Mouse (Mus musculus) embryonic facial prominence, embryonic 11.5 days (tissue): ENCODE data around the gene Fxr2. TPM values are rescaled to one million over a fixed set of nuclear protein-coding genes. Genes with fewer than 3 reads are reported as not detected.

Experiments
- ATAC-seq: fragments of 200-750 bp; cut with Nextera tagmentation; replicated peaks from 2 replicates; pipeline ENCODE4 v1.8.0; 2017; ENCODE audit warnings: low read depth; ENCODE audit not compliant: insufficient number of reproducible peaks, low FRiP score, low TSS enrichment
- DNase-seq: peaks from one replicate; pipeline ENCODE4 v3.0.0-alpha.2; 2015; ENCODE audit warnings: low spot score
- H3K27ac ChIP-seq: fragments of 300-500 bp; sonication (generic); replicated peaks from 2 replicates; pipeline ENCODE4 v1.5.1; 2014; ENCODE audit warnings: mild to moderate bottlenecking, low read depth, low read length, control low read depth
- H3K27me3 ChIP-seq: fragments of 300-500 bp; sonication (generic); 2 replicates; pipeline ENCODE4 v1.6.1; 2014; ENCODE audit warnings: mild to moderate bottlenecking, low read length, moderate library complexity, mixed read lengths; ENCODE audit not compliant: control insufficient read depth, insufficient read depth
- H3K36me3 ChIP-seq: fragments of 300-500 bp; sonication (generic); replicated peaks from 2 replicates; pipeline ENCODE4 v1.6.1; 2014; ENCODE audit warnings: low read depth, mild to moderate bottlenecking, low read length, moderate library complexity, mixed read lengths; ENCODE audit not compliant: control insufficient read depth, insufficient read depth
- H3K4me1 ChIP-seq: fragments of 300-500 bp; sonication (generic); 2 replicates; pipeline ENCODE4 v1.6.1; 2014; ENCODE audit warnings: low read length, mixed read lengths; ENCODE audit not compliant: control insufficient read depth, insufficient read depth
- H3K4me2 ChIP-seq: fragments of 300-500 bp; sonication (generic); 2 replicates; pipeline ENCODE4 v1.6.1; 2014; ENCODE audit warnings: low read depth, mild to moderate bottlenecking, control low read depth, low read length, moderate library complexity
- H3K4me3 ChIP-seq: fragments of 300-500 bp; sonication (generic); 2 replicates; pipeline ENCODE4 v1.5.1; 2014; ENCODE audit warnings: low read depth, low read length, control low read depth
- H3K9ac ChIP-seq: fragments of 300-500 bp; sonication (generic); replicated peaks from 2 replicates; pipeline ENCODE4 v1.6.1; 2014; ENCODE audit warnings: mild to moderate bottlenecking, control low read depth, low read length
- H3K9me3 ChIP-seq: fragments of 300-500 bp; sonication (generic); replicated peaks from 2 replicates; pipeline ENCODE4 v1.6.1; 2016; ENCODE audit warnings: mild to moderate bottlenecking, low read length, inconsistent platforms, mixed read lengths; ENCODE audit not compliant: control insufficient read depth
- WGBS: fragments of 180-500 bp; shearing (Covaris S2); extraction: QIAGEN DNeasy Blood & Tissue Kit; methylation state at CpG from one replicate; pipeline ENCODE4 v1.1.7; 2014; 5-methylcytosine and 5-hydroxymethylcytosine counted together
- polyA plus RNA-seq: library from polyadenylated mRNA; unstranded; fragments of >200 nt; fragmentation: Nextera tagmentation; extraction: Ambion mirVana; gene quantifications from 2 replicates; pipeline ENCODE4 v1.2.1, GENCODE M21; 2014

The Fxr2 gene
- polyA plus RNA-seq: 24.3 and 30.9 TPM in 2 replicates

DNA sequence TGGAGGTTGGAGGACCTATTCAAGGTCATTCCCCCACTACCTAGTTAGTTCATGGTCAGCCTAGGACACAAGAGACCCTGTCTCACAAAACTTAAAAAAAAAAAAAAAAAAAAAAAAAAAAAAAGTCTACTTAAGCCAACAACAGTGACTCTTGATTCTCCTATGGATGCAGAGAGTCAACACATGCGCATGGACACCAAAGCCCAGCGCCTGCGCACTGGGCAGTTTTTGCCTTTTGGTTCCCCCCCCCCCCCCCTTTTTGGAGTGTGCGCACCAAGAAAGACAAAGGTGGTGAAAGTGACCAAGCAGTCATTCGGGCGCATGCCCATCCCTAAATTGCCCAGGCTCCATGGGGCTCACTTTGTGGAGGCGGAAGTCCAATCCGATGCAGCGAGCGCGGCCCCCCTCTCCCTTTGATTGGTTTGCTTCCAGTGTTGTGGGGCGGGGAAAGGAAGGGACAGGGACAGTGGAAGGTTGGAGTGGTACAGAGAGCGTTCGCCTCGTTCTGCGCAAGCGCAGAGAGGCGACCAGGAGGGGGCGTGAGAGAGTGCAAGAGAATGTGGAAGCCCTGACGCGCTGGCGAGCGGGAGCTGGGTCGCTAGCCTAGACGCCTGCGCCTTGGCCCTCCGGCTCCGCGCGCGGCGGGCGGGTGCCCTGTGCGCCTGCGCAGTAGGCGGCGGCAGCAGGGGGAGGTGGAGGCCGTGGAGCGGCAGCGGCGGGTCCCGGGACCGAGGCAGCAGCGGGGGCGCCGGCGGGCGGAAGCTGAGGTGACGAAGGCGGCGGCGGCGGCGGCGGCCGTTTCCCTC is at the start of gene Fxr2:
TSS of gene Fxr2 (plus strand) at position 707 of the 806 bp plus-strand sequence.
- peak within 1 kb of the TSS; percentile 98 for H3K4me3 ChIP-seq
- peak within 1 kb of the TSS; percentile 74 for H3K4me2 ChIP-seq
- H3K9ac ChIP-seq: peak within 1 kb of the TSS; percentile 97
- H3K27me3 ChIP-seq: no peaks in the 10 kb centered on the region
- H3K9me3 ChIP-seq: no peaks in the 10 kb centered on the region
- H3K36me3 ChIP-seq: no peaks in the 10 kb centered on the region; the same call in 1 of the 2 replicates
- DNase-seq (peak; percentile 100), ATAC-seq (peak; percentile 99)
- H3K4me1 ChIP-seq: no peaks in the 10 kb centered on the region
- WGBS: under 1% methylated on average over 38 of the region's 56 CpGs
- peak within 1 kb of the TSS; percentile 95 for H3K27ac ChIP-seq

- no peaks in the 10 kb centered on the region for H3K9me3 ChIP-seq
- no peak overlapping the region for H3K4me3 ChIP-seq
- peaks cover 4% of the 10 kb centered on the region for H3K36me3 ChIP-seq
- ATAC-seq: no peak
- DNase-seq: no peak
- no peaks in the 10 kb centered on the region for H3K4me1 ChIP-seq
- WGBS: 90% methylated on average over 7 of the region's 7 CpGs
- H3K4me2 ChIP-seq: no peak overlapping the region
- H3K9ac ChIP-seq: no peak overlapping the region
- no peaks in the 10 kb centered on the region for H3K27me3 ChIP-seq
- H3K27ac ChIP-seq: no peak overlapping the region
Measured at GRCm38 (mm10) chr11:69584008-69584407, 48.8 kb upstream of the Fxr2 start.

GRCm38 (mm10) chr11:69584937-69585336 is 47.9 kb upstream of the Fxr2 start:
- H3K4me3 ChIP-seq: no peak overlapping the region
- ATAC-seq (no peak), DNase-seq (no peak)
- H3K36me3 ChIP-seq: peaks cover 9% of the 10 kb centered on the region
- H3K27ac ChIP-seq: no peak overlapping the region
- 96% methylated on average over 13 of the region's 13 CpGs for WGBS
- no peak overlapping the region for H3K4me2 ChIP-seq
- H3K9ac ChIP-seq: no peak overlapping the region
- H3K27me3 ChIP-seq: no peaks in the 10 kb centered on the region
- H3K9me3 ChIP-seq: no peaks in the 10 kb centered on the region
- no peaks in the 10 kb centered on the region for H3K4me1 ChIP-seq

DNA sequence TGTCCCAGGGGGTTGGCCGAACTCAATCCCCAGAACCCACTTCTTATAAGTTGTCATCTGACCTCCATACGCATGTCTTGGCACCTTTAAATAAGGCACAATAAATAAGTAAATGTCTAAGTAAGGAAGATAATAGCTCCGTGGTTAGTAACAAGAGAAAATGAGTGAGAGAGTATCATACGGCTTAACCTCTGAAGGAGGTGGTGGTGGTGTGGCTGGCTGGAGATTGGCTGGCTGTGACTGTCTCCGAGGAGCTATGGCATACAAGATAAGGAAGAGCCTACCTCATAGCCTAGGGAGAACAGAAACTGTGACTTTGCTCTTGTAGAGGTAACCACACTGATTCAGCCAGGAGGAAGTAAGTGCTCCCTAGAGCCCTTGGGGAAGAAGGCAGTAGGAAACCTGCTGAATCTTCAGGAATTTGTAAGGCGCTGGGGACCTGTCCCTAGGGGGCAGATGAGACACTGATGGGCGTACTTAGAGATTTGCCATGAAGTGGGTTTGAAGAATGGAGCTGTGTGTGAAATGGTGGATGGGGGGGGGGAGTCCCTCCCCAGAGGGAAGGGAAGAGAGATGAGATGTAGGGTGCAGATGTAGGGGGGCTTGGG is 47.0 kb upstream of the Fxr2 start:
- Histone ChIP-seq H3K4me3 (no peak overlapping the region), H3K4me1 (no peaks in the 10 kb centered on the region), H3K9me3 (no peaks in the 10 kb centered on the region), H3K27ac (no peak overlapping the region), H3K4me2 (no peak overlapping the region), H3K27me3 (no peaks in the 10 kb centered on the region), H3K9ac (no peak overlapping the region), H3K36me3 (peaks cover 10% of the 10 kb centered on the region)
- WGBS: 80% methylated on average over 7 of the region's 7 CpGs
- ATAC-seq (no peak), DNase-seq (no peak)

DNA sequence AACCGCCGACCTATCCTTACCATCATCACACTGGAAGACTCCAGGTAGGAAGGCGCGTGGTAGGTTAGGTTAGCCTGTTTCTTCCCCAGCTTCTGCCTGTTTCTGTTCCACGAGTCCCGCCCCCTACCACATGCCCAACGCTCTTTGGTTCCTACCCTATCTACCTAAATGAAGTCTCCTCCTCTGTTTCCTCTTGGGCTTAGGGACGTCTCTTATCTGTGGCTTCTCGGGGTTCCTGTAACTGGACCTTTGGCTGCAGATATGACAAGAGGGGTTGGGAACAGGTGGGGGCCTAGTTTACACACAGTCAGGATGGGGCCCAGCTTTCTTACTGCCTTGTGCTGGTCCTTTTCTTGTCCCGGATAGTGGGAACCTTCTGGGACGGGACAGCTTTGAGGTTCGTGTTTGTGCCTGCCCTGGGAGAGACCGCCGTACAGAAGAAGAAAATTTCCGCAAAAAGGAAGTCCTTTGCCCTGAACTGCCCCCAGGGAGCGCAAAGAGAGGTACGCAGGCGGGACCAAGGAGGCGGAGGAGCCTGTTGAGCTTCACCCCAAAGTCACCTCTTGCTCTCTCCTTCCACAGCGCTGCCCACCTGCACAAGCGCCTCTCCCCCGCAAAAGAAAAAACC is 43.5 kb upstream of the Fxr2 start:
- 91% methylated on average over 22 of the region's 22 CpGs for WGBS
- no peaks in the 10 kb centered on the region for H3K4me1 ChIP-seq
- no peak overlapping the region for H3K27ac ChIP-seq
- no peak overlapping the region for H3K4me3 ChIP-seq
- ATAC-seq (no peak), DNase-seq (no peak)
- H3K9me3 ChIP-seq: no peaks in the 10 kb centered on the region
- H3K4me2 ChIP-seq: no peak overlapping the region
- H3K36me3 ChIP-seq: peaks cover 16% of the 10 kb centered on the region
- H3K9ac ChIP-seq: no peak overlapping the region
- H3K27me3 ChIP-seq: no peaks in the 10 kb centered on the region

DNA sequence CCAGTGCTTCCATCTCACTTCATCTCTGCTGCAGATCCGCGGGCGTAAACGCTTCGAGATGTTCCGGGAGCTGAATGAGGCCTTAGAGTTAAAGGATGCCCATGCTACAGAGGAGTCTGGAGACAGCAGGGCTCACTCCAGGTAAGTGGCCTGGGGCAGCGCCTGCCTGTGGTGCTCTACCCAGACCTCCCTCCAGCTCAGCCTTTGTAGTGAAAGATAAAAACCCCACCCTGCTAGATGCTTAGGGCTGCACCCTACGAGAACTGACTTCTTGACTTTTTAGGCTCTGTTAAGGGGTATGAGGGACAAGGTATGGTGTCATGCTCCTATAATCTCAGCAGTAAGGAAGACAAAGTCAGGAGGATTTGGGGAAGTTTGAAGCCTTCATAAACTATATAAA is 42.2 kb upstream of the Fxr2 start:
- ATAC-seq (no peak), DNase-seq (no peak)
- no peak overlapping the region for H3K27ac ChIP-seq
- no peak overlapping the region for H3K4me3 ChIP-seq
- peaks cover 16% of the 10 kb centered on the region for H3K36me3 ChIP-seq
- no peak overlapping the region for H3K9ac ChIP-seq
- no peaks in the 10 kb centered on the region for H3K4me1 ChIP-seq
- H3K4me2 ChIP-seq: no peak overlapping the region
- H3K9me3 ChIP-seq: no peaks in the 10 kb centered on the region
- WGBS: 93% methylated on average over 8 of the region's 8 CpGs
- no peaks in the 10 kb centered on the region for H3K27me3 ChIP-seq

DNA sequence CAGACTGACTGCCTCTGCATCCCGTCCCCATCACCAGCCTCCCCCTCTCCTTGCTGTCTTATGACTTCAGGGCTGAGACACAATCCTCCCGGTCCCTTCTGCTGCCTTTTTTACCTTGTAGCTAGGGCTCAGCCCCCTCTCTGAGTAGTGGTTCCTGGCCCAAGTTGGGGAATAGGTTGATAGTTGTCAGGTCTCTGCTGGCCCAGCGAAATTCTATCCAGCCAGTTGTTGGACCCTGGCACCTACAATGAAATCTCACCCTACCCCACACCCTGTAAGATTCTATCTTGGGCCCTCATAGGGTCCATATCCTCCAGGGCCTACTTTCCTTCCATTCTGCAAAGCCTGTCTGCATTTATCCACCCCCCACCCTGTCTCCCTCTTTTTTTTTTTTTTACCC is 41.4 kb upstream of the Fxr2 start:
- Histone ChIP-seq H3K4me3 (no peak overlapping the region), H3K4me1 (no peaks in the 10 kb centered on the region), H3K9me3 (no peaks in the 10 kb centered on the region), H3K27ac (no peak overlapping the region), H3K27me3 (no peaks in the 10 kb centered on the region), H3K36me3 (peaks cover 16% of the 10 kb centered on the region), H3K9ac (no peak overlapping the region), H3K4me2 (no peak overlapping the region)
- 78% methylated on average over 3 of the region's 3 CpGs for WGBS
- ATAC-seq (no peak), DNase-seq (no peak)
